Mouse (Mus musculus) spleen, adult 12 weeks (tissue): ENCODE measurements around the gene Col13a1.

ENCODE experiments used
- DNase-seq: peaks from one replicate; pipeline ENCODE4 v3.0.0; 2022; ENCODE audit warnings: low spot score

Col13a1 gene

GRCm38 (mm10) chr10:61905308-61905707 lies 73.6 kb downstream of the Col13a1 start:
- no peak for DNase-seq

- DNase-seq = no peak
Measured at GRCm38 (mm10) chr10:61898116-61898515, 80.8 kb downstream of the Col13a1 start.

DNA sequence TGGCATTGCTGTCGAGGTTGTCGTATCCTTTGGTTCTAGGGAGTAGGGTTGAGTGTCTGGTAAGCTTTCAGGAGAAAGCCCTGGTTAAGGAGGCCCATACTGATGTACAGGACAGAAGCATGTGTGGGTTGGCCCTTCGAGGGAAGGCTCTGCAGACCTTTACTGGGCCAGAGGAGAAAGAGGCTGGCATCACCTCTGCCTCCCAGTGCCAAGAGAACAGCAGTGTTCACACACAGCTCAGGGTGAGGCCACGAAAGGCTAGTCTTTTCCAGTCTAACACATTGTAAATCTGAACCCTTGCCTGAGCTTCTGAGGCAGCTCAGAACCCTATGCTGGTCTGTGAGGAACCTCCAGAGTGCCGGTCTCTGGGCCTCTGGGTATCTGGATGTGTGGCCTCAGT lies 84.3 kb downstream of the Col13a1 start:
- no peak for DNase-seq

- no peak for DNase-seq
Measured at GRCm38 (mm10) chr10:61891138-61891537, 87.8 kb downstream of the Col13a1 start.

- no peak for DNase-seq
Measured at GRCm38 (mm10) chr10:61890294-61890693, 88.6 kb downstream of the Col13a1 start.

DNA sequence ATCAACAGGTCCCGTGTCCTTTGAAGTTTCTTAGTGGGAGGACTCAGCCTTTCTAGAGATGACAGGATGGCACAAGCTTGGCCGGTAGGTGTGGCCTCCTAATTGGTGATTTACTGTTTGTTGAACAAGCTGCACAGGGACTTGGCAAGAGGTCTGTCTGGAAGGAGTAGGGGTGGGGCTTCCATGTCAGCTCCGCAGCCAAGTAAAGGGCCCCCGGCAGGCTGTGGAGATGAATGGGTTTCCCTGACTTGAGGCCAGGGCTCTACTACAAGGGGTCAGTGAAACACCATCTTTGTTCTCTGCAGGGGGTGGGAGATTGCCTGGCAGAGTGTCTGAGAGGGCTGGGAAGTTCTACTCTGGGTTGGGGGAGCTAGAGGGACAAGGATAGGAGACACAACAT lies 99.5 kb downstream of the Col13a1 start:
- no peak for DNase-seq

GRCm38 (mm10) chr10:61877787-61878186 lies 101.1 kb downstream of the Col13a1 start:
- peak; percentile 7 for DNase-seq

- DNase-seq = no peak
Measured at GRCm38 (mm10) chr10:61869796-61870195, 109.1 kb downstream of the Col13a1 start.

- no peak for DNase-seq
Measured at GRCm38 (mm10) chr10:61866045-61866580, 112.8 kb downstream of the Col13a1 start.

- DNase-seq = no peak
Measured at GRCm38 (mm10) chr10:61859451-61859850, 119.5 kb downstream of the Col13a1 start.

DNA sequence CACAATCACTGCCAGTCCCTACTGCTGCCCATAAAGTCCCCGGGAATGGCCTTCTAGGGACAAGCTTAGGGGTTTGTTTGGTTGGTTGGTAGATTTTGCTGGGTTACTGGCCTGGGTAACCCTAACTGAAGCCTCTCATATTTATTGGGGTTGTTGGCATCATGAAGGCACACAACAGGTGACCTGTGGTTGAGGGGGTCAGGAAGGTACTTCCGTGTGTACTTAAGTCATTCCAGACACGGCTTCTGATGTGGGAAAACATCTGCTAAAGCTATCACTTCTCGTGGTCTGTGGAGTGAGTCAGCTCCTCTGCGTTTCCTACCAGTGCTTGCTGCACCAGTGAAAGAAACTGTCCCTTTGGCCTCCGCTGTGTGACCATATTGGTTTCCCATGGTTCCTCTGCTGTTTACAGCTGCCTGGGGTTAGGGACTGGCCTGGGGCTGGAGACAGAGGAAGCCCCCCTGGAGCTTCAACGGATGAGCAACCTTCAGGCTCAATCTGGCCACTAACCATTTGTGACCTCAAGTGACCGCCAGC lies 123.7 kb downstream of the Col13a1 start:
- no peak for DNase-seq

DNA sequence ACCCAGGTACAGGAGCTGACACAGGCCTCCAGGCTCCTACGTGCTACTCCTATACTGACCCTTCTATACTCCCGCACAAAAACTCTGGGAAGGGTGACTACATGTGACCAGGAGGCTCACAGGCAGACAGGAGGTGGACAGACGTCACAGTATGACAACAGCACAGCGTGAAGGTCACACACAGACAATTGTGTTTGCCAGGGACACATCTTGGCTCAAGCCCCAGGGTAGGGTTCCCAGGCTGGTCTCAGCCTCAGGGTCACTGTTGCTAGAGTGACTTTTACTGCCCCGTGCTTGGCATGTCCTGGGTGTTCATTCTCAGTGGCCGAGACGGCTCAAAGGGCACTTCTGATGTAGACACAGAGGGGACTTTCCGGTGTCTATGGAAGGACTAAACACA lies 126.1 kb downstream of the Col13a1 start:
- DNase-seq = no peak

DNA sequence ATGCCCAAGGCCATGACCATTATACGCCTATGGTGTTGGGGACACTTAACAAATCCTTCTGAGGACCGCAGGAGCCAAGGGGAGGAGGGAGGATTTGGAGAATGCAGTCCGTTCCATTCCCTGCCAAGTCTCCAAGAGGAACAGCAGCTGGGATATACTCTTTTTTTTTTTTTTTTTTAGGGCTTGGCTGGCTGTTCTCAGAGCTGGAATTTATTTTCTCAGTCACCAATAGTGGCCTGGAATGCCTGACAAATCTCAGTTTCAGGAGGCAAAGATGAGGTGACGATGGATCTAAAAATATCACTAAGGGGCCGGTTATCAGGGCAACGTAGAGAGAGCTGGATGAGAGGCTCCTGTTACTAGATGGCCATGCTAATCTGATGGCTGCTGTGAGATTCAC lies 130.4 kb downstream of the Col13a1 start:
- DNase-seq = no peak

GRCm38 (mm10) chr10:61845476-61845875 lies 133.4 kb downstream of the Col13a1 start:
- DNase-seq = no peak

DNA sequence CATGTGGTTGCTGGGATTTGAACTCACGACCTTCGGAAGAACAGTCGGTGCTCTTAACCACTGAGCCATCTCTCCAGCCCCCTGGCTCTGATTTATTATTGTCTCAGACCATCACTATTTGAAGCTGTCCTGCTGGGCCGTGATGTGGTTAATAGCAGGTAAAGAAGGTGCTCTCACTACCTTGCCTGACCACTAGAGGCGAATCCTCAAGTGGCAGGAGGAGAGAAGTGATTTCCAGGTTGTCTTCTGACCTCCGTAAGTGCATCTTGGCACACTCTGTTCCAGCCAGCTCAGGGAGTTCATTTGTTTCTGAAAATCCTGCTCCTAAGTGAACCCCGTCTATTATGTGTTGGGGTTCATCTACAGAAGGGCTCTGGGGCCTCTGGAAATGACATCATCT lies 134.4 kb downstream of the Col13a1 start:
- DNase-seq = no peak

GRCm38 (mm10) chr10:61842261-61842660 lies 136.6 kb downstream of the Col13a1 start:
- DNase-seq = no peak

DNA sequence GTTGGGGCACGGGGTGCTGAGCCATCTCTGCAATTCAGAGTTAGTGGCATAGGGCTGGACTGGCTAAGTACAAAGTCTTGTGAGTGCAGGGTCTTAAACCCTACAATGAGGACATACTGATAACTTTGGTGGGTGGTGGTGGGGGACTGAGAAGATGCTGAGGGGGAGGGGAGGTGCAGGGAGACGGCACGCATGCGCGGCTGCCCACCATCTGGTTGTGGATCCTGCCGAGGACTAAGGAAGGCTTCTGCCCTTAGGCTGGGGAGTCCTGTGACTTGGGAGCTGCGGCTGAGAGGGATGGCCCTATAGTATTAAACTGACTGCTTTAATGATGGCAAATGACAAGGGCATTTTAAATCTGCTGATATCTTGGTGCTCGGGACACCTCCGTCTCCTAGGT lies 139.6 kb downstream of the Col13a1 start:
- DNase-seq = no peak

- no peak for DNase-seq
Measured at GRCm38 (mm10) chr10:61838769-61839168, 140.1 kb downstream of the Col13a1 start.

DNA sequence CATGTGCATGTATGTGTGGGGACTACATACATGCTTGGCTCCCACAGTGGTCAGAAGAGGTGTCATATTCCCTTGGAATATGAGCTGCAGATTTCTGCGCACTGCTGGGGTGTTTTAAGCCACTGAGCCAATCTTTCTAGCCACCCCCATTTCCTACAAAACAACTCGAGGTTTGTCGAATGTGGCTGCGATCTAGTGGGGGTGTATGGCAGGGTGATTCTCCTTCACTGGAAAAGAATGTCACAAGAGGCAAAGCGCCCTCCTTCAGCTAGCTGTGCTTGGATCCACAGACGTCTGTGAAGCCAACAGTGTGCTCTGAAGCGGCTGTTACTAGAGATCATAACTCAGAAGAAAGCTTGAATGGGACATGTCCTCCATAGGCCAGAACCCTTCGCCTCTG lies 141.6 kb downstream of the Col13a1 start:
- no peak for DNase-seq

DNA sequence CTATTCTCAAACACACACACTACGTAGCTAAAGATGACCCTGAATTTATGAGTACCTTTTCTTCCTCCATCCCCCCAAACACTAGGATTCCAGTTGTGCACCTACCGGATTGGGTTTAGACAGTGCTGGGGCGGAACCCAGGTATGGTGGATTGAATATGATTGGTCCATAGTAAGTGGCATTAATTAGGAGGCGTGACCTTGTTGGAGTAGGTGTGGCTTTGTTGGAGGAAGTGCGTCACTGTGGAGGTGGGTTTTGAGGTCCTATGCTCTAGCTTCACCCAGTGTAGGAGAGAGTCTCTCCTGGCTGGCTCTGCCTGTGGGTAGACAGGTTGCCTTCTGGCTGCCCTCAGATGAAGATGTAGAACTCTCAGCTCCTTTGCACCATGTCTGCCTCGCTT lies 144.6 kb downstream of the Col13a1 start:
- no peak for DNase-seq

GRCm38 (mm10) chr10:61832713-61833112 lies 146.2 kb downstream of the Col13a1 start:
- no peak for DNase-seq

DNA sequence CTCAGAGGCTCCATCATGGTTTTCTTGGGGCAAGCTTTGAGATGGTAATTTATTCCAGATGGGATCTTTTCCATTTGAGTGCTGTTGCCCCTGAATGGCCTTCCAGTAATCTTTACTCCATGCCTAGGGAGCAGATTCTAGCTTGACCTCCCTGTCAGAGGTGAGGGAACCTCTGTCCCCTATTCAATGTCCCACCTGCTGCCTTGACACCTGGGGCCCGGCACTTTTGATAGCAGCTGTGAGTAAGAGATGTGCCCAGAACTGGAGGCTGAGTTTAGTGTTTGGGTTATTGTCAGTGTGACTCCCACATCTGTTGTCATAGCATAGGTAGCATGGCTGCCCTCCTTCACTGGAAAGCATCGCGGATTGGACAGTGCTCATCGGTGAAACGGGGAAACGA lies 147.2 kb downstream of the Col13a1 start:
- DNase-seq = no peak

- no peak for DNase-seq
Measured at GRCm38 (mm10) chr10:61831251-61831650, 147.7 kb downstream of the Col13a1 start.

DNA sequence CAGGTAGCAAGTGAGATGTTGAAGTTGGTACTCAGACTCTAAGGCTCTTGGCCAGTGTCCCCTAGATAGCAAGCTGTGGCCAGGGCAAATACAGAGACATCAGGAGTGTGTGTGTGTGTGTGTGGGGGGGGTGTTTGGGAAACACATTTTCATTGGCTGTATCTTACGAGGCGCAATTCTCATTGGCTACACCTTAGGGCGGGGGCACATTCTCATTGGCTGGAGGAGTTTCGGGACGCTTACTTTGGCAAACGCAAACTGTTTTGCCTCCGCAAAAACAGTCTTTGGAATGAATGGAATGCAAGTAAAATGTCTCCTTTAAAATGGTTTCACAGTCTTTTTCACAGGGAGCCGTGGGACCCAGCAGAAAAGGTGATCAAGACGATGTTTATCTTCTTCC lies 148.1 kb downstream of the Col13a1 start:
- no peak for DNase-seq

- no peak for DNase-seq
Measured at GRCm38 (mm10) chr10:61829046-61829445, 149.9 kb downstream of the Col13a1 start.
